Mouse (Mus musculus): ENCODE measurements around the gene Cep295. TPM values are rescaled to one million over a fixed set of nuclear protein-coding genes. Genes with fewer than 3 reads are reported as not detected.

The Cep295 gene
- polyA plus RNA-seq, 1 experiment = 19.9 TPM

GRCm38 (mm10) chr9:15276855-15277254 is 80.7 kb downstream of the Cep295 start:
- no peak overlapping the region for H3K4me3 ChIP-seq (ENCODE audit: insufficient read depth, low read length)
- H3K27ac ChIP-seq (ENCODE audit: insufficient read depth, low read length) = no peak overlapping the region
- TF ChIP-seq CTCF (IDR thresholded peaks at IDR 0.05; ENCODE audit: extremely low read depth, insufficient read depth, low read length) (no peak), POLR2A (IDR thresholded peaks at IDR 0.05; ENCODE audit: extremely low read depth, insufficient read depth, low read length) (no peak)
- peaks cover 3% of the 10 kb centered on the region; the same call in 1 of the 2 replicates for H3K4me1 ChIP-seq (ENCODE audit: control insufficient read depth, insufficient read depth, low read length)

DNA sequence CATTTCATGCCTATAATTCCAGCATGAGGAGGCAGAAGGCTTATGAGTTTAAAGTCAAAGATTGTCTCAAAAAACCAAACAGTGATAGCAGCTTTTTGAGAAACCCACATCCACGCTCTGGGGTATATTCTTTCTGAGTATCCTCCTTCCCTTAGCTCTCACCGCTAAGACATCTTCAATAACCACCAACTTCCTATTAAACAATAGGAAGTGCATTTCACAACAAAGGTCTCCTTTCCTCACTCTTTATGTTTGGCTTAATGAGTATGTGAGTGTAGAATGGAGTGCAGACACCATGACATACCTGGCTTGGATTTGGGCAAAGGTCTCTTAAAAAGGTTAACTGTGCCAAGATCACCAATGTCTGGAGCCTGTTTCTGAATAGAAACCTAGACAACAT is 83.6 kb downstream of the Cep295 start:
- H3K4me3 ChIP-seq (ENCODE audit: insufficient read depth, low read length) = no peak overlapping the region

More for the DNA sequence above, 83.6 kb downstream of the Cep295 start:
- no peak for TF ChIP-seq POLR2A (IDR thresholded peaks at IDR 0.05; ENCODE audit: extremely low read depth, insufficient read depth, low read length)
- no peak for TF ChIP-seq CTCF (IDR thresholded peaks at IDR 0.05; ENCODE audit: extremely low read depth, insufficient read depth, low read length)
- H3K27ac ChIP-seq (ENCODE audit: insufficient read depth, low read length) = no peak overlapping the region
- H3K4me1 ChIP-seq (ENCODE audit: control insufficient read depth, insufficient read depth, low read length) = no peaks in the 10 kb centered on the region; the same call in 1 of the 2 replicates

Other genes with a start within 250 kb of the Cep295 start
- gene Hephl1, start 245.7 kb downstream of the Cep295 start, polyA plus RNA-seq (2012; rRNA removed) = not detected in 2 replicates
- gene Vstm5, start 118.7 kb downstream of the Cep295 start, polyA plus RNA-seq (2012; rRNA removed) = 18.7 and 18.9 TPM in 2 replicates
- gene Med17, start 77.9 kb downstream of the Cep295 start, polyA plus RNA-seq (2012; rRNA removed) = 38.0 and 41.9 TPM in 2 replicates
- 28.2 and 32.0 TPM in 2 replicates for gene Taf1d, start 51.6 kb downstream of the Cep295 start, polyA plus RNA-seq (2012; rRNA removed)
- 28.9 and 30.6 TPM in 2 replicates for gene 4931406C07Rik, start 51.3 kb downstream of the Cep295 start, polyA plus RNA-seq (2012; rRNA removed)
- 4.0 and 4.2 TPM in 2 replicates for gene Smco4, start 135.6 kb upstream of the Cep295 start, polyA plus RNA-seq (2012; rRNA removed)

Measured in cortical plate, adult 2 months (tissue).